Mouse (Mus musculus) right cerebral cortex, adult 2 months (tissue): ENCODE data around the gene Fam219a.

Experiments used
- DNase-seq, 2 experiments: peaks; one replicate each; pipeline ENCODE4 v3.0.0; 2021 to 2022; ENCODE audit warnings: low spot score in 2 of 2

Gene Fam219a

DNA sequence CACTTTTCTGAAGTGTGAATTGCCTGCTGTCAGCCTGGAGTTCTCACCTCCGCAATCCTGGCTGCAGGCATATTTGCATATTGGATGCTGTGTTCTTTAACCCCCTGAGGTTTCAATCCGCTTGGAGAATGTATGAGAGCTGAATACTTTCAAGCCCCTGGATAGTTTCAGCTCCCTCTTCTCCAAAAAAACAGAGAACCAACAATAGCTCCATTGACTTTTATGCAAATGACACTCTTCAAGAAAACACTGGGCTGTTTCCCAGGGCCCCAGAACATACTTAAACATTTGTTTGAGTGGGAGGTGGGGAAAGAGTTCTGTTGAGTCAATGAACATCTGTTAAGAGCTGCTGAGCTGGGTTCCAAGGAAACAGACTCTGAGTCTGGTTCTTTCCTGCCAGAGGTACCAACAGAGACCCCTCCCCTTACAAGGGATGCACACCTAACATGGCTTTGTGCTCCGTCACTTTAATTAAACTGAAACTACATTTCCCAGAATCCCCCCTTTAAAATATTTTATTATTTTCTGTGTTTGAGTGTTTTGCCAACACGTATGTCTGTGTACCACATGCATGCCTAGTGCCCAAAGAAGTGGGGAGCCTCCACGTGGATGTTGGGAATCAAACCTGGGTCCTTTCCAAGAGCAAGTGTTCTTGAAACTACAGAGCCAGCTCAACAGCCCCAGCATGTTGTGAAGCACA is 98.5 kb downstream of the Fam219a start:
- DNase-seq = peak; percentile 66

DNA sequence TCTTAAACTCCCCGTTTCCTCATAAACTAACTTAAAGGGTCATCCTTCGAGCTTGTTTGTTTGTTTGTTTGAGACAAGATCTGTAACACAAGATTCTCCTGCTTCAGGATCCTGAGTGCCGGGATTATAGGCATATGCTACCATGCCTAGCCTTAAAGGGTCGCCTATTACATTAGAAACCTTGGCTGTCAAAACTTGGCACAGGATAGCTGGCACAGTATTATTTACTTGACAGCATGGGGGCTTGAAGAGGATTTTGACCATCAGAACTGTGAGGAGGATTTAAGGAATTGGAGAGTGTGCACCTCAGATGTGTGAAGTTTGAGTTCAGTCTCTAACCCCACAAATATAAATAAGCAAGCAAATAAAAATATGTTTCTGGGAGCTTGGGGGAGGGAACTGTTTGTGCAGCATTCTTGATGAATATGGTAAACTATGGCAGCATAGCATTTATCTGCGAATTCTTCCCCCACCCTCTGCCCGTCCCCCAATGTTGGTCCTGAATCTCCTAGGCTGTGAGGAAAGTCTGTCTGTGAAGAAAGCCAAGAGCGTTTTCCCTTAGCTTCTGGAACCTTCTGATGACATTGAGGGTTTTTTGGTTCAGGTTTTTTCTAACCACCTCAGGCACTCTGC is 99.2 kb downstream of the Fam219a start:
- no peak for DNase-seq

DNA sequence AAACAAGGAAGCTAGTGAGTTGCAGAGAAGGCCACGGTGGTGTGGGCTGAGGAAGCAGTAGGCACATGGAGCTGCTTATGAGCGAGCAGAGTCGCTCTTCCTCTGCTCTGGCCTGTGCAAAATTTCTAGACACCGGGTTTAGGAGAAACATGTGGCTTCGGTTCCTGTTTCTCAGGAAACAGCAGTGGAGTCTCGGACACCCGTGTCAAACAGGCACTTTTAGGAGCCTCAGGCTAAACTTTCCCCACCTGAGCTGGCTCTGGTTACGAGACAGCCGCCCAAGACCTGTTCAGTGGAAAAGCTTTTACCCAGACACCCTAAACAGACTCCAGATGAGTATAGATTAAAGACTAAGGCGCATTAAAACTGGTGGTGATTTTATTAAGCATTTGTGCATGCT is 100.1 kb downstream of the Fam219a start:
- DNase-seq = no peak

DNA sequence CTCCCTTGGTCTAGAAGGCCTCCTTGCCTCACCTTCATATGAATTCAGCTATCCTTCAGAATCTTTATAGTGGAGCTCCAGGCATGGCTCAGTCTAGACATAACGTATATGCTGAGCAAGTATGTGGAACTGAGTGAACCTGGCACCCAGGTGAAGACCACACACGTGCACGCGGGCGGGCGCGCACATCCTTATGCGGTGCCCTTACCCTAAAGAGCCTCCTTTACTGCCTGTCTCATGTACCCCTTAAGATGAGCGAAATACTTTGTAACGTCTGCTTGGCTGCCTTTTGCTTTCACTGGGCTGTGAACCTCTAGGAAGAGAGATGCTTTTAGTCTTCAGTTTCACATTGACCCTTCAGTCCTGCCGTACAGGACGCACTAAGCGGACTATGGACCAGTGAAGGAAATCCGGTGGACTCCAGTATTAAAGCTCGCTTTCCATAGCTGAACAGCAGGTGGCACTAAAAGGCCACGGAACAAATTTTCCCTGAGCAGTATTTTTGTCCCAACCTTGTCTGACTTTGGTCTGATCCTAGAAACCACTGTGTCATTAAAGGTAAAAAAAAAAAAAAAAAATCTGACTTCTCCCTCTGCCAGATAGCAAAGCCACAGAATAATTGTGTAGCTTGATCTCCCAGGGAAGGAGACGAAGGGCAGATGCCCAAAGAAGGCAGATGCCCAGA is 100.8 kb downstream of the Fam219a start:
- peak; percentile 74 to 78 for DNase-seq
